Mouse (Mus musculus): ENCODE data around the gene Gm21854.
"Not testable (repeated sequence)": the region's sequence is repeated elsewhere in the genome, so short reads cannot be mapped to it uniquely, and the experiment has no call there.

The Gm21854 gene

GRCm38 (mm10) chrY:5656686-5657085 lies at the start of gene Gm21854:
TSS of gene Gm21854 (plus strand) at chrY:5656986.
- not testable (repeated sequence) for DNase-seq

Measured in spleen, adult 18-20 months (tissue).